Mouse (Mus musculus): ENCODE results near the gene Rps3a1.

DNA sequence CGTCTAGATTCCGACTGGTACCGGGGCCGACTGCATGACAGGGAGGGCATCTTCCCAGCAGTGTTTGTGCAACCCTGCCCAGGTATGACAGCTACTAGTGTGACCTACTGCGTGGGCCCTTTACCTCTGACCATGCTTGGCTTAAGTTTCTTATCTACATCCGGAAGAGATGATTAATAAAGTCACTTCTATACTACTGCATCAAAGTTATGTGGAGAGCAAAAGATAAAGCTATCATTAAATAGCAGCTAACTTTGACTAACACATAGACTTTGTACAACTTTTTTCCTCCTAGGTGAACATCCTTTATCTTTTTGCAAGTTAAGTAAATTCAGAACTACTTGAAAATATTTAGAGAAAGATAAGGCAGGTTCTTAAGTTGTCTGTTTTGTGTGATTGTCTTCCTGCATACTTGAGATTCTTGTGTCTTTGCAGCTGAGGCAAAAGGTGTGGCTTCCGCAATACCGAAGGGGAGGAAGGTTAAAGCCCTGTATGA is 19.2 kb downstream of the Rps3a1 start:
- TF ChIP-seq CTCF (IDR thresholded peaks at IDR 0.05; ENCODE audit: low read depth, low read length) (no peak), TAL1 (conservative IDR thresholded peaks at IDR 0.05; ENCODE audit: low read depth, low read length) (peak; percentile 74), GATA1 (IDR thresholded peaks at IDR 0.05; ENCODE audit: borderline replicate concordance, low read length) (no peak)

Measured in G1E (cell line).